Mouse (Mus musculus): ENCODE results near the gene Mylk.

Mylk gene

GRCm38 (mm10) chr16:34978018-34978417 lies 233.0 kb downstream of the Mylk start:
- DNase-seq (ENCODE audit: low read depth in 2 of 2, low spot score in 2 of 2) = no peak

- no peak for DNase-seq (ENCODE audit: low read depth in 2 of 2, low spot score in 2 of 2)
These were observed 236.0 kb downstream of the Mylk start for GRCm38 (mm10) chr16:34981009-34981408.

GRCm38 (mm10) chr16:34984203-34985030 lies 239.4 kb downstream of the Mylk start:
- no peak for DNase-seq (ENCODE audit: low read depth in 2 of 2, low spot score in 2 of 2)

GRCm38 (mm10) chr16:34985031-34985346 lies 240.0 kb downstream of the Mylk start:
- DNase-seq (ENCODE audit: low read depth in 2 of 2, low spot score in 2 of 2) = no peak

- no peak for DNase-seq (ENCODE audit: low read depth in 2 of 2, low spot score in 2 of 2)
These were observed 241.3 kb downstream of the Mylk start for GRCm38 (mm10) chr16:34986211-34986825.

GRCm38 (mm10) chr16:34991365-34991764 lies 246.4 kb downstream of the Mylk start:
- no peak for DNase-seq (ENCODE audit: low read depth in 2 of 2, low spot score in 2 of 2)

GRCm38 (mm10) chr16:34992854-34993253 lies 247.8 kb downstream of the Mylk start:
- DNase-seq (ENCODE audit: low read depth in 2 of 2, low spot score in 2 of 2) = no peak

- DNase-seq (ENCODE audit: low read depth in 2 of 2, low spot score in 2 of 2) = no peak
These were observed 248.8 kb downstream of the Mylk start for GRCm38 (mm10) chr16:34993694-34994330.

GRCm38 (mm10) chr16:34994641-34995141 lies 249.7 kb downstream of the Mylk start:
- no peak for DNase-seq (ENCODE audit: low read depth in 2 of 2, low spot score in 2 of 2)

- no peak for DNase-seq (ENCODE audit: low read depth in 2 of 2, low spot score in 2 of 2)
These were observed 251.1 kb downstream of the Mylk start for GRCm38 (mm10) chr16:34996133-34996532.

- DNase-seq (ENCODE audit: low read depth in 2 of 2, low spot score in 2 of 2) = no peak
These were observed 252.0 kb downstream of the Mylk start for GRCm38 (mm10) chr16:34997052-34997451.

GRCm38 (mm10) chr16:34997576-34997975 lies 252.6 kb downstream of the Mylk start:
- DNase-seq (ENCODE audit: low read depth in 2 of 2, low spot score in 2 of 2) = no peak

GRCm38 (mm10) chr16:34999016-34999415 lies 254.0 kb downstream of the Mylk start:
- DNase-seq (ENCODE audit: low read depth in 2 of 2, low spot score in 2 of 2) = no peak

- no peak for DNase-seq (ENCODE audit: low read depth in 2 of 2, low spot score in 2 of 2)
These were observed 255.0 kb downstream of the Mylk start for GRCm38 (mm10) chr16:34999986-35000385.

- no peak for DNase-seq (ENCODE audit: low read depth in 2 of 2, low spot score in 2 of 2)
These were observed 256.0 kb downstream of the Mylk start for GRCm38 (mm10) chr16:35000923-35001560.

GRCm38 (mm10) chr16:35004356-35004755 lies 259.3 kb downstream of the Mylk start:
- DNase-seq (ENCODE audit: low read depth in 2 of 2, low spot score in 2 of 2) = no peak

- no peak for DNase-seq (ENCODE audit: low read depth in 2 of 2, low spot score in 2 of 2)
These were observed 259.7 kb downstream of the Mylk start for GRCm38 (mm10) chr16:35004756-35005155.

- DNase-seq (ENCODE audit: low read depth in 2 of 2, low spot score in 2 of 2) = no peak
These were observed 261.2 kb downstream of the Mylk start for GRCm38 (mm10) chr16:35006251-35006650.

- no peak for DNase-seq (ENCODE audit: low read depth in 2 of 2, low spot score in 2 of 2)
These were observed 262.4 kb downstream of the Mylk start for GRCm38 (mm10) chr16:35007361-35007760.

GRCm38 (mm10) chr16:35008447-35008846 lies 263.4 kb downstream of the Mylk start:
- DNase-seq (ENCODE audit: low read depth in 2 of 2, low spot score in 2 of 2) = no peak

- no peak for DNase-seq (ENCODE audit: low read depth in 2 of 2, low spot score in 2 of 2)
These were observed 268.5 kb downstream of the Mylk start for GRCm38 (mm10) chr16:35013501-35013900.

- no peak for DNase-seq (ENCODE audit: low read depth in 2 of 2, low spot score in 2 of 2)
These were observed 271.5 kb downstream of the Mylk start for GRCm38 (mm10) chr16:35016491-35016890.
